Mouse (Mus musculus): ENCODE measurements around the gene Fam163b. TPM values are rescaled to one million over a fixed set of nuclear protein-coding genes. Genes with fewer than 3 reads are reported as not detected.

The Fam163b gene
- polyA plus RNA-seq, 1 experiment, result not detected

DNA sequence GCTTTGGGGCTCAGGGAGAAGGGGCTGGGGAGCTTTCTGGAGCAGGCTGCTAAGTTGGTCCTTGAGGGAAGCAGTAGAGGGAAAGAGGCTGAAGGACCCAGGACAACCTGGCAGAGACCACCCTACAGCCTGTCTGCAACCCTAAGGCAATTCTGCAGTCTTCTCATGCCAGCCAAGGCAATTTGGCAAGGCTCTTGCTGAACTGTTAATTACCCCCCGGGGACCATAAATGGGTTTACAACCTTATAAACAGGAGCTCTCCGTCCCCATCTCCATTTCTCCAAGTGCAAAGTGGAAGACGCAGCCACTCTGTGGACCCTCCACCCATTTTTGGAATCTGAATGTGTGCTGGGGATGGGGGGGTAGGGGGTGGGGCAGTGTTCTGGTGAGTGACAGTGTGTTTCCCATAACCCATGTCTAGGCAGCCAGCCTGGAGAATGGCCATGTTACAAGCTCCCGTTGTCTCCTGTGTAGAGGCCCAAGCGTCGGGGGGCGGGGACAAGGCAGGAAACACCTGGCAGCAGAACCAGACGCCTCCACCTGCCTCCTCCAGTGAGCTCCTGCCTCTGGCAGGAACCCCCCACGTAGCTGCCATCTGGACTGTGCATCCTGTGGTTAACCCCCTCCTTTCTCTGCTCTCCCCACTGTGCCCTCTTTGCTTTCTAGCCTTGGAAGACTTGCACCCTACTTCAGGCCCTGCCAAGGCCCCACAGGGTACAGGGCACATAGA is 20.5 kb downstream of the Fam163b start:
- Histone ChIP-seq H3K4me1 (ENCODE audit: control insufficient read depth) (no peaks in the 10 kb centered on the region; the same call in 1 of the 2 replicates), H3K9me3 (ENCODE audit: control insufficient read depth, low read length) (no peaks in the 10 kb centered on the region), H3K27me3 (ENCODE audit: control insufficient read depth) (no peaks in the 10 kb centered on the region), H3K4me3 (replicated peaks) (no peak overlapping the region), H3K36me3 (ENCODE audit: control insufficient read depth) (no peaks in the 10 kb centered on the region)
- TF ChIP-seq TAL1 (IDR thresholded peaks at IDR 0.05; ENCODE audit: low read length) (no peak), GATA1 (IDR thresholded peaks at IDR 0.05; ENCODE audit: low read length) (no peak)

DNA sequence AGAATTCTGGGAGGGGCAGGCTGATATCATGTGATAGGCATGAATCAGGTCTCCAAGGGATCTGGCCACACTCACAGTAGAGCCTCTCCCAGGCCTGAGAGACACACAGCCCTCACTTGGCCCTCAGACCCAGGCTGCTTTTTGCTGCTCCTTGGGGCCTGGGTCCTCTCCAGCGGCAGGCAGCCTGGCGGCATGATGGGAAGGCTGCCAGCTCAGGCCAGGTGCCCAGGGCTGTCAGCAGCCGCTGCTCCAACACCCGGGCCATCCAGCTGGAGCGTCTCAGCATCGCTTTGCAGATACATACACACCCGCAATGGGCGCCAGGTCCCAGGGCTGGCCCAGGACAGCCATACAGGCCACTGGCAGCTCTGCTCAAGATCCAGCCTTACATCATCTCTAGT is 22.1 kb downstream of the Fam163b start:
- H3K4me1 ChIP-seq (ENCODE audit: control insufficient read depth), result no peaks in the 10 kb centered on the region
- H3K27me3 ChIP-seq (ENCODE audit: control insufficient read depth), result no peaks in the 10 kb centered on the region
- no peaks in the 10 kb centered on the region for H3K36me3 ChIP-seq (ENCODE audit: control insufficient read depth)
- H3K9me3 ChIP-seq (ENCODE audit: control insufficient read depth, low read length), result no peaks in the 10 kb centered on the region
- TF ChIP-seq GATA1 (IDR thresholded peaks at IDR 0.05; ENCODE audit: low read length) (no peak), TAL1 (IDR thresholded peaks at IDR 0.05; ENCODE audit: low read length) (no peak)
- no peak overlapping the region for H3K4me3 ChIP-seq (replicated peaks)

DNA sequence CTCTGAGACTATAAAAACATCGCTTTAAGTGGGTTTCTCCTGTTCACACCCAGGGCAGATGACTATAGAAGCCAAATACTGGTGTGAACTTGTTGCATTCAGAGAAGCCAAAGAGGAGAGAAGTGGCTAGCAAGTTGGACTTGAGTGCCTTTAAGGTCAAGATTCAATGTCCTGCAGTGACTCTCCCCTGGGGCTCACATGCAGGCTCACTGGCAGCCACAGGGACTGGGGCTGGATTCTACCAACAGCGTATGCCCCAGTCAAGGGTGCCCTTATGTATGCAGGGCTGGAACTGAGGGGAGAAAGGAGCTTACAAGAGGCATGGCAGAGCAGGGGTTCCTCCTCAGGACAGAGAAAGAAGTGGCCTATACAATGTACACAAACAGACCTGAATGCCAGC is 22.5 kb downstream of the Fam163b start:
- TF ChIP-seq TAL1 (IDR thresholded peaks at IDR 0.05; ENCODE audit: low read length) (no peak), GATA1 (IDR thresholded peaks at IDR 0.05; ENCODE audit: low read length) (no peak)
- Histone ChIP-seq H3K36me3 (ENCODE audit: control insufficient read depth) (no peaks in the 10 kb centered on the region), H3K4me3 (replicated peaks) (no peak overlapping the region), H3K4me1 (ENCODE audit: control insufficient read depth) (no peaks in the 10 kb centered on the region), H3K9me3 (ENCODE audit: control insufficient read depth, low read length) (no peaks in the 10 kb centered on the region), H3K27me3 (ENCODE audit: control insufficient read depth) (no peaks in the 10 kb centered on the region)

DNA sequence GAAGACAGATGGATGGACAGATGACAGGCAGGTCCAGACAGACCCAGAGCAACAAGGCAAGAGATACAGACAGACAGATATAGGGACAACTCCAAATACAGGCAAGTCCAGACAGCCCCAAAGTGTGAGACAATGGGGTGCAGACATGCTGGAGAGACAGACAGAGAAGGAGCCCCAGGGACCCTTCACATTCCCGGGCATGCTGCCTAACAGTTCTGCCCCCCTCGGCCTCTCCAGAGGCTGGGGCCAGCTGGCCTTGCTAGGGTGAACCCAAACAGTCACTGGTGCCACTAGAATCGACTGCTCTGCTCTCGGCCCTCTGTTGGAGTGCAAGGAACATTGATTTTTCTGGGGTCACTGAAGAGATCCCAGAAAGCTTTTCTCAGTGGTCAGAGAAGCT is 23.8 kb downstream of the Fam163b start:
- H3K4me3 ChIP-seq (replicated peaks), result no peak overlapping the region
- TF ChIP-seq TAL1 (IDR thresholded peaks at IDR 0.05; ENCODE audit: low read length), result no peak
- TF ChIP-seq GATA1 (IDR thresholded peaks at IDR 0.05; ENCODE audit: low read length), result no peak
- H3K9me3 ChIP-seq (ENCODE audit: control insufficient read depth, low read length), result no peaks in the 10 kb centered on the region
- no peaks in the 10 kb centered on the region for H3K4me1 ChIP-seq (ENCODE audit: control insufficient read depth)
- H3K36me3 ChIP-seq (ENCODE audit: control insufficient read depth), result no peaks in the 10 kb centered on the region
- no peaks in the 10 kb centered on the region for H3K27me3 ChIP-seq (ENCODE audit: control insufficient read depth)

DNA sequence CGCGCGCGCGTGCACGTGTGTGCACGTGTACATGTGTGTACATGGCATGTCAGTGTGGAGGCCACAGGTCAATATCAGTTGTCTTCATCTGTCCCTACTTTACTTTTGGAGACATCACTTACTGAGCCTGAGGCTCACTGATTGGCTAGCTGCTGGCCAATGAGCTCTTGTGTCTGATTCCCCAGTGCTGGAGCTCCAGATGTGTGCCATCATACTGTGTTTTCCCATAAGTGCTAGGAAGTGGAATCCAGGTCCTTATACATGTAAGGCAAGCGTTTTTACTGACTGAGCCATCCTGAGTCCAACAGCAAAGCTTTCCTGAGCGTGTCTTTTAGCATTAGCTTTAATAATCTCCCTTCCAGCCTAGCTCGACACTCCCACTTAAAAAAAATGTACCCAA is 28.1 kb downstream of the Fam163b start:
- Histone ChIP-seq H3K9me3 (ENCODE audit: control insufficient read depth, low read length) (no peaks in the 10 kb centered on the region), H3K4me1 (ENCODE audit: control insufficient read depth) (no peaks in the 10 kb centered on the region), H3K4me3 (replicated peaks) (no peak overlapping the region), H3K36me3 (ENCODE audit: control insufficient read depth) (no peaks in the 10 kb centered on the region), H3K27me3 (ENCODE audit: control insufficient read depth) (no peaks in the 10 kb centered on the region)
- TF ChIP-seq TAL1 (IDR thresholded peaks at IDR 0.05; ENCODE audit: low read length) (no peak), GATA1 (IDR thresholded peaks at IDR 0.05; ENCODE audit: low read length) (no peak)

DNA sequence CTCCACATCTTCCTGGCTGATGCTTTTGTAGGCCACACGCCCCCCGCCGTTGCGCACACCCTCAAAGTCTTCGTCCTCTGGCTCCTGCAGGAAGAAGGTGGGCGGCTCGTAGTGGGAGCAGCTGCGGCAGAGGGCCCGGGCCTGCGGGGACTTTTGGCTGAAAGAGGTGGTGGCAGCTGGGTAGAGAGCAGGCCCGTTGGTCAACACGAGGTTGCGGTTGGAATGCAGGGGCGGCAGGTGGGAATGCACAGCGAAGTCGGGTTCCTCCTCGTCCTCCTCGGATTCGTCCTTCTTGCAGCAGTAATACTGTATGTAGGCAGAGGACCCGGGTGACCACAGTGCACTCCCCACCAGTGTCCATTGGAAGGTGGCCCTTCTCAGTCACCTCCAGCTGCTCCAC is 29.7 kb downstream of the Fam163b start:
- TF ChIP-seq TAL1 (IDR thresholded peaks at IDR 0.05; ENCODE audit: low read length) (no peak), GATA1 (IDR thresholded peaks at IDR 0.05; ENCODE audit: low read length) (no peak)
- Histone ChIP-seq H3K9me3 (ENCODE audit: control insufficient read depth, low read length) (no peaks in the 10 kb centered on the region), H3K36me3 (ENCODE audit: control insufficient read depth) (no peaks in the 10 kb centered on the region), H3K27me3 (ENCODE audit: control insufficient read depth) (no peaks in the 10 kb centered on the region), H3K4me1 (ENCODE audit: control insufficient read depth) (no peaks in the 10 kb centered on the region), H3K4me3 (replicated peaks) (no peak overlapping the region)

DNA sequence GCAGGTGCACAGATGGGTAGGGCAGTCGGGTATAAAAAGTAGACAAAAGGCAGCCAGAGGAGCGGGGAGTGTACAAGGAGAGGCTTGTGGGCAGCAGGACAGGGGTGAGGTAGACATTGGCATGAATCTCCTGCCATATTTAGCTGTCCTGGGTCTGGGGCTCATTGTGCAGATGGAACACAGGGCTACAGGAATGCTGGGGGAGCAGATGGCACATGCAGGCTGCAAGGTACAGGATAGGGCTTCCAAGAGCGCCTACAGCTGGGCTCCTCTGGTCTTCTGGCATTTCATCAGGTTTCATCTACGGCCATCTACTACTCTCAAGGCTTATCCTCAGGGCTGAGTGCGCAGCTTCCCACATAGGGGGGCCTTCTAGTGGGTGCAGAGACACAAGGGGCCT is 33.2 kb downstream of the Fam163b start:
- H3K27me3 ChIP-seq (ENCODE audit: control insufficient read depth), result no peaks in the 10 kb centered on the region
- H3K36me3 ChIP-seq (ENCODE audit: control insufficient read depth), result no peaks in the 10 kb centered on the region
- TF ChIP-seq GATA1 (IDR thresholded peaks at IDR 0.05; ENCODE audit: low read length), result no peak
- no peak for TF ChIP-seq TAL1 (IDR thresholded peaks at IDR 0.05; ENCODE audit: low read length)
- no peak overlapping the region for H3K4me3 ChIP-seq (replicated peaks)
- no peaks in the 10 kb centered on the region for H3K9me3 ChIP-seq (ENCODE audit: control insufficient read depth, low read length)
- no peaks in the 10 kb centered on the region for H3K4me1 ChIP-seq (ENCODE audit: control insufficient read depth)

DNA sequence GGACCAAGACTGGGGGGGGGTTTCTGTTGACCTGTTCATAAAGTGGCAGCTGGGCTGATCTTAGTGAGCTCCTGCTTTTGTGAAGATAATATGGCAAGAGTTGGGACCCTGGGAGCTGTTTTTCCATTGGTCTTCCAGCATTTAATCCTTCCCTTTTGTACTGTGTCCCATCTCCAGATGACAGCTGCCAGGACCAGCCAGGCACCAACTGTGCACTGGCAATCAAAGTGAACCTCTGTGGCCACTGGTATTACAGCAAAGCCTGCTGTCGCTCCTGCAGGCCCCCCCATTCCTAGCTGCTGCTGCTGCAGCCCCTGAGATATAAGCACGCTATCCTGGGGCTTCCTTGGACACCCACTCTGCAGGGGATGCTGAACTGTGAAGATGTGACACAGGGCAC is 34.1 kb downstream of the Fam163b start:
- H3K4me3 ChIP-seq (replicated peaks), result no peak overlapping the region
- no peaks in the 10 kb centered on the region for H3K4me1 ChIP-seq (ENCODE audit: control insufficient read depth)
- TF ChIP-seq GATA1 (IDR thresholded peaks at IDR 0.05; ENCODE audit: low read length) (no peak), TAL1 (IDR thresholded peaks at IDR 0.05; ENCODE audit: low read length) (no peak)
- H3K36me3 ChIP-seq (ENCODE audit: control insufficient read depth), result no peaks in the 10 kb centered on the region
- H3K9me3 ChIP-seq (ENCODE audit: control insufficient read depth, low read length), result no peaks in the 10 kb centered on the region
- no peaks in the 10 kb centered on the region for H3K27me3 ChIP-seq (ENCODE audit: control insufficient read depth)

DNA sequence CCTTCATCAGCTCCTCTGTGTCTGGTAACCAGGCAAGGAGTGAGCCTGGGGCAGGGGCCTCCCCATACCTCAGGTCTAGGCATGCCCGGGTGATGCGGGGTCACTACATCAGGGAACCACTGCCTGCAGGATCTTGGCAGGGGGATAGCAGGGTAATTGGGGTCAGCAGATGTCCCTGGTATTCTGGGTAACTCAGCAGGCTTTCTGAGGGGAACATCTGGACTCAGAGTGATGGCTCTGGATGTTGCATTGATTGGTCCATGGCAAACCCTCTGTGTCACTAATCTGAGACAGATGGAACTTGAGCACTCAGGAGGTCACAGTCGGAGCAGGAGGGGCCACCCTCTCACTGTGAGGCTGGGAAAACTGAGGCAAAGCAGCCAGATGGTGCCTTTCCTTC is 35.5 kb downstream of the Fam163b start:
- Histone ChIP-seq H3K9me3 (ENCODE audit: control insufficient read depth, low read length) (no peaks in the 10 kb centered on the region), H3K4me3 (replicated peaks) (no peak overlapping the region), H3K27me3 (ENCODE audit: control insufficient read depth) (no peaks in the 10 kb centered on the region), H3K4me1 (ENCODE audit: control insufficient read depth) (no peaks in the 10 kb centered on the region), H3K36me3 (ENCODE audit: control insufficient read depth) (no peaks in the 10 kb centered on the region)
- TF ChIP-seq TAL1 (IDR thresholded peaks at IDR 0.05; ENCODE audit: low read length) (no peak), GATA1 (IDR thresholded peaks at IDR 0.05; ENCODE audit: low read length) (no peak)

DNA sequence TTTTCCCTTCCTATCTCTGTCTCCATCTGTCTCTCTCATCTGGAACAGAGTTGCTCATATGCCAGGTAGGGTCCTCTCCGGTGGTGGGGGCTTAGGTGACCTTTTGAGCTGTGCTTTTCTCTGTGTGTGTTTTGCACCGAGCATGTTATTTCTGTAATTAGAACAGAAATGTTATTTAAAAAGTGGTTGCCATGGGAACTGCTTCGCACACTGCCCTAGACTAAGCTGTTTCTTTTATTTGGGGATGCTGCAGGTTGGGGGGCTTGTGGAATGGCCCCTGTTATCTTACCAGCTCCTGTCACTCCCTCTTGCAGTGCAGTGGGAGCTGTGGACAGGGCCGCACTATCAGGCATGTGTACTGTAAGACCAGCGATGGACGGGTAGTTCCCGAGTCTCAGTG is 38.7 kb downstream of the Fam163b start:
- no peaks in the 10 kb centered on the region for H3K36me3 ChIP-seq (ENCODE audit: control insufficient read depth)
- no peaks in the 10 kb centered on the region for H3K4me1 ChIP-seq (ENCODE audit: control insufficient read depth)
- no peaks in the 10 kb centered on the region for H3K9me3 ChIP-seq (ENCODE audit: control insufficient read depth, low read length)
- TF ChIP-seq TAL1 (IDR thresholded peaks at IDR 0.05; ENCODE audit: low read length), result no peak
- no peak overlapping the region for H3K4me3 ChIP-seq (replicated peaks)
- H3K27me3 ChIP-seq (ENCODE audit: control insufficient read depth), result no peaks in the 10 kb centered on the region
